Mouse (Mus musculus) midbrain, embryonic 15.5 days (tissue): ENCODE results near the gene Camta2. TPM values are rescaled to one million over a fixed set of nuclear protein-coding genes. Genes with fewer than 3 reads are reported as not detected.

Experiments
- ATAC-seq: fragments of 200-750 bp; cut with Nextera tagmentation; replicated peaks from 2 replicates; pipeline ENCODE4 v1.8.0; 2017; ENCODE audit warnings: moderate TSS enrichment
- H3K27ac ChIP-seq: fragments of 300-500 bp; sonication (generic); 2 replicates; pipeline ENCODE4 v1.5.1; 2015; ENCODE audit warnings: mild to moderate bottlenecking, inconsistent platforms
- H3K27me3 ChIP-seq: fragments of 300-500 bp; sonication (generic); replicated peaks from 2 replicates; pipeline ENCODE4 v1.6.1; 2015; ENCODE audit warnings: inconsistent platforms
- H3K36me3 ChIP-seq: fragments of 300-500 bp; sonication (generic); replicated peaks from 2 replicates; pipeline ENCODE4 v1.6.1; 2015; ENCODE audit warnings: inconsistent platforms
- H3K4me1 ChIP-seq: fragments of 300-500 bp; sonication (generic); 2 replicates; pipeline ENCODE4 v1.6.1; 2015; ENCODE audit warnings: inconsistent platforms
- H3K4me2 ChIP-seq: fragments of 300-500 bp; sonication (generic); 2 replicates; pipeline ENCODE4 v1.6.1; 2015; ENCODE audit warnings: inconsistent platforms, mild to moderate bottlenecking, moderate library complexity
- H3K4me3 ChIP-seq: fragments of 300-500 bp; sonication (generic); 2 replicates; pipeline ENCODE4 v1.5.1; 2015; ENCODE audit warnings: mild to moderate bottlenecking, inconsistent platforms
- H3K9ac ChIP-seq: fragments of 300-500 bp; sonication (generic); 2 replicates; pipeline ENCODE4 v1.6.1; 2015; ENCODE audit warnings: mild to moderate bottlenecking, inconsistent platforms
- H3K9me3 ChIP-seq: fragments of 300-500 bp; sonication (generic); 2 replicates; pipeline ENCODE4 v1.6.1; 2016; ENCODE audit warnings: inconsistent platforms
- WGBS: fragments of 180-500 bp; shearing (Covaris S2); methylation state at CpG from one replicate; pipeline ENCODE4 v1.1.7; 2015; ENCODE audit warnings: mixed read lengths; 5-methylcytosine and 5-hydroxymethylcytosine counted together
- polyA plus RNA-seq: library from polyadenylated mRNA; unstranded; fragments of >200 nt; fragmentation: Nextera tagmentation; extraction: Ambion mirVana; gene quantifications from 2 replicates; pipeline ENCODE4 v1.2.1, GENCODE M21; 2015

Camta2 gene
- polyA plus RNA-seq, 1 experiment from 2014 or later, result 25.0 TPM

GRCm38 (mm10) chr11:70657991-70658390, 29.9 kb downstream of the Camta2 start:
- Histone ChIP-seq H3K4me3 (no peak overlapping the region), H3K27me3 (0 out of 2 replicates have a peak, but pooled peaks cover 2% of the 10 kb centered on the region), H3K36me3 (peaks cover 9% of the 10 kb centered on the region; the same call in 1 of the 2 replicates), H3K4me2 (no peak overlapping the region), H3K9me3 (no peaks in the 10 kb centered on the region), H3K4me1 (peaks cover 20% of the 10 kb centered on the region), H3K27ac (no peak overlapping the region), H3K9ac (no peak overlapping the region)
- WGBS, result 66% methylated on average over 9 of the region's 9 CpGs
- no peak for ATAC-seq

- WGBS, result 53% methylated on average over 6 of the region's 6 CpGs
- ATAC-seq, result no peak
- Histone ChIP-seq H3K4me2 (no peak overlapping the region), H3K36me3 (peaks cover 6% of the 10 kb centered on the region; the same call in 1 of the 2 replicates), H3K27ac (no peak overlapping the region), H3K4me3 (no peak overlapping the region), H3K27me3 (0 out of 2 replicates have a peak, but pooled peaks cover 2% of the 10 kb centered on the region), H3K4me1 (peaks cover 24% of the 10 kb centered on the region), H3K9ac (no peak overlapping the region), H3K9me3 (no peaks in the 10 kb centered on the region)
Measured at GRCm38 (mm10) chr11:70657573-70657972, 30.3 kb downstream of the Camta2 start.

GRCm38 (mm10) chr11:70656964-70657363, 30.9 kb downstream of the Camta2 start, which contains the start of gene Eno3:
Gene Eno3 (plus strand): TSS chr11:70657202.
- Histone ChIP-seq H3K27ac (peak within 1 kb of the TSS; percentile 97), H3K9ac (peak within 1 kb of the TSS; percentile 45), H3K27me3 (0 out of 2 replicates have a peak, but pooled peaks cover 2% of the 10 kb centered on the region), H3K4me2 (peak within 1 kb of the TSS; percentile 93), H3K36me3 (peaks cover 7% of the 10 kb centered on the region; the same call in 1 of the 2 replicates), H3K9me3 (no peaks in the 10 kb centered on the region), H3K4me3 (peak within 1 kb of the TSS; percentile 99), H3K4me1 (peaks cover 30% of the 10 kb centered on the region)
- ATAC-seq, result no peak
- WGBS, result 19% methylated on average over 3 of the region's 3 CpGs

GRCm38 (mm10) chr11:70656456-70656927, 31.4 kb downstream of the Camta2 start:
- peak overlapping the region; percentile 93 for H3K4me2 ChIP-seq
- peak overlapping the region; percentile 99 for H3K4me3 ChIP-seq
- peaks cover 8% of the 10 kb centered on the region; the same call in 1 of the 2 replicates for H3K36me3 ChIP-seq
- 5% methylated on average over 16 of the region's 16 CpGs for WGBS
- peaks cover 33% of the 10 kb centered on the region for H3K4me1 ChIP-seq
- H3K27me3 ChIP-seq, result 0 out of 2 replicates have a peak, but pooled peaks cover 2% of the 10 kb centered on the region
- ATAC-seq, result no peak
- no peaks in the 10 kb centered on the region for H3K9me3 ChIP-seq
- H3K27ac ChIP-seq, result peak overlapping the region; percentile 97; the same call in 1 of the 2 replicates
- peak overlapping the region; percentile 45 for H3K9ac ChIP-seq

- 1% methylated on average over 59 of the region's 61 CpGs for WGBS
- no peaks in the 10 kb centered on the region for H3K9me3 ChIP-seq
- H3K27ac ChIP-seq, result peak overlapping the region; percentile 97
- peaks cover 36% of the 10 kb centered on the region for H3K4me1 ChIP-seq
- peak overlapping the region; percentile 93 for H3K4me2 ChIP-seq
- H3K9ac ChIP-seq, result peak overlapping the region; percentile 99
- H3K27me3 ChIP-seq, result 0 out of 2 replicates have a peak, but pooled peaks cover 2% of the 10 kb centered on the region
- no peak; the same call in 1 of the 2 replicates for ATAC-seq
- peak overlapping the region; percentile 99 for H3K4me3 ChIP-seq
- H3K36me3 ChIP-seq, result peaks cover 13% of the 10 kb centered on the region
Measured at GRCm38 (mm10) chr11:70655571-70656455, 32.1 kb downstream of the Camta2 start.

- peaks cover 19% of the 10 kb centered on the region for H3K36me3 ChIP-seq
- no peaks in the 10 kb centered on the region for H3K9me3 ChIP-seq
- peak overlapping the region; percentile 99 for H3K4me3 ChIP-seq
- ATAC-seq, result peak; percentile 63
- H3K4me2 ChIP-seq, result peak overlapping the region; percentile 93
- 0 out of 2 replicates have a peak, but pooled peaks cover 2% of the 10 kb centered on the region for H3K27me3 ChIP-seq
- H3K4me1 ChIP-seq, result peaks cover 38% of the 10 kb centered on the region
- H3K9ac ChIP-seq, result peak overlapping the region; percentile 99
- peak overlapping the region; percentile 97 for H3K27ac ChIP-seq
- under 1% methylated on average over 48 of the region's 48 CpGs for WGBS
Measured at GRCm38 (mm10) chr11:70654923-70655570, 32.9 kb downstream of the Camta2 start.

GRCm38 (mm10) chr11:70654198-70654922, 33.5 kb downstream of the Camta2 start, which contains the start of gene Pfn1:
Gene Pfn1 (minus strand): TSS chr11:70654644.
- Histone ChIP-seq H3K27ac (peak within 1 kb of the TSS; percentile 97), H3K4me3 (peak within 1 kb of the TSS; percentile 99), H3K36me3 (peaks cover 26% of the 10 kb centered on the region), H3K4me2 (peak within 1 kb of the TSS; percentile 93), H3K4me1 (peaks cover 38% of the 10 kb centered on the region), H3K9ac (peak within 1 kb of the TSS; percentile 99), H3K27me3 (0 out of 2 replicates have a peak, but pooled peaks cover 2% of the 10 kb centered on the region), H3K9me3 (no peaks in the 10 kb centered on the region)
- under 1% methylated on average over 61 of the region's 61 CpGs for WGBS
- ATAC-seq, result peak; percentile 61

GRCm38 (mm10) chr11:70653345-70654197, 34.3 kb downstream of the Camta2 start:
- peak; percentile 61 for ATAC-seq
- Histone ChIP-seq H3K27ac (peak overlapping the region; percentile 97), H3K36me3 (peaks cover 31% of the 10 kb centered on the region), H3K9me3 (no peaks in the 10 kb centered on the region), H3K9ac (peak overlapping the region; percentile 99), H3K4me1 (peaks cover 45% of the 10 kb centered on the region), H3K4me3 (peak overlapping the region; percentile 99), H3K27me3 (0 out of 2 replicates have a peak, but pooled peaks cover 2% of the 10 kb centered on the region), H3K4me2 (peak overlapping the region; percentile 93)
- under 1% methylated on average over 62 of the region's 63 CpGs for WGBS

- Histone ChIP-seq H3K36me3 (peaks cover 31% of the 10 kb centered on the region), H3K4me2 (peak overlapping the region; percentile 93), H3K27me3 (0 out of 2 replicates have a peak, but pooled peaks cover 2% of the 10 kb centered on the region), H3K4me1 (peaks cover 52% of the 10 kb centered on the region), H3K9me3 (no peaks in the 10 kb centered on the region), H3K27ac (peak overlapping the region; percentile 97), H3K4me3 (peak overlapping the region; percentile 99), H3K9ac (peak overlapping the region; percentile 99; the same call in 1 of the 2 replicates)
- ATAC-seq, result no peak
- 60% methylated on average over 6 of the region's 6 CpGs for WGBS
Measured at GRCm38 (mm10) chr11:70652884-70653344, 35.0 kb downstream of the Camta2 start.

GRCm38 (mm10) chr11:70652029-70652883, 35.6 kb downstream of the Camta2 start:
- H3K36me3 ChIP-seq, result peaks cover 31% of the 10 kb centered on the region
- no peak overlapping the region for H3K9ac ChIP-seq
- no peak for ATAC-seq
- no peaks in the 10 kb centered on the region for H3K9me3 ChIP-seq
- H3K27ac ChIP-seq, result no peak overlapping the region
- 0 out of 2 replicates have a peak, but pooled peaks cover 2% of the 10 kb centered on the region for H3K27me3 ChIP-seq
- peaks cover 54% of the 10 kb centered on the region for H3K4me1 ChIP-seq
- H3K4me2 ChIP-seq, result peak overlapping the region; percentile 93
- WGBS, result 71% methylated on average over 12 of the region's 12 CpGs
- H3K4me3 ChIP-seq, result peak overlapping the region; percentile 99
